Mouse (Mus musculus) ES-Bruce4 (cell line): Measurements from ENCODE around the gene Snx11. TPM values are rescaled to one million over a fixed set of nuclear protein-coding genes. Genes with fewer than 3 reads are reported as not detected.

Experiments
- H3K27ac ChIP-seq: 2 replicates; pipeline ENCODE4 v1.5.1; 2012; ENCODE audit warnings: low read length, inconsistent platforms; ENCODE audit not compliant: insufficient read depth
- H3K27me3 ChIP-seq: 2 replicates; pipeline ENCODE4 v1.6.1; 2012; ENCODE audit warnings: mild to moderate bottlenecking, low read length, inconsistent platforms; ENCODE audit not compliant: control insufficient read depth, poor library complexity, insufficient read depth, severe bottlenecking
- H3K36me3 ChIP-seq: 2 replicates; pipeline ENCODE4 v1.6.1; 2012; ENCODE audit warnings: inconsistent platforms, mild to moderate bottlenecking, low read length, moderate library complexity; ENCODE audit not compliant: control insufficient read depth, poor library complexity, insufficient read depth, severe bottlenecking
- H3K4me1 ChIP-seq: one replicate; pipeline ENCODE4 v1.8.1; 2011; ENCODE audit warnings: low read length; ENCODE audit not compliant: control insufficient read depth, insufficient read depth
- H3K4me3 ChIP-seq: 2 replicates; pipeline ENCODE4 v1.5.1; 2011; ENCODE audit warnings: low read depth, mild to moderate bottlenecking, low read length
- H3K9ac ChIP-seq: 2 replicates; pipeline ENCODE4 v1.6.1; 2012; ENCODE audit warnings: low read depth, mild to moderate bottlenecking, inconsistent platforms; ENCODE audit not compliant: poor library complexity, severe bottlenecking
- H3K9me3 ChIP-seq: replicated peaks from 2 replicates; pipeline ENCODE4 v1.6.1; 2012; ENCODE audit warnings: mild to moderate bottlenecking, low read length, inconsistent platforms; ENCODE audit not compliant: control insufficient read depth, poor library complexity, insufficient read depth, severe bottlenecking
- CTCF ChIP-seq: IDR thresholded peaks from one replicate; pipeline ENCODE4 v1.8.1; 2011; ENCODE audit warnings: low read depth, low read length
- EP300 ChIP-seq: IDR thresholded peaks from 2 replicates; pipeline ENCODE4 v1.6.1; 2011; ENCODE audit warnings: low read depth, low read length; ENCODE audit not compliant: insufficient read depth
- POLR2A ChIP-seq: IDR thresholded peaks from one replicate; pipeline ENCODE4 v1.8.1; 2011; ENCODE audit warnings: low read length; ENCODE audit not compliant: insufficient read depth
- polyA plus RNA-seq: library from polyadenylated mRNA; stranded (reverse); fragments of >200 nt; gene quantifications from 2 replicates; pipeline ENCODE4 v1.2.4, GENCODE M21; 2011; ENCODE audit warnings: low read depth; ENCODE audit not compliant: missing spikeins, insufficient read depth, insufficient read length

The Snx11 gene
- polyA plus RNA-seq, 1 experiment, result 27.3 TPM

- peaks cover 2% of the 10 kb centered on the region for H3K4me1 ChIP-seq
- no peaks in the 10 kb centered on the region for H3K27me3 ChIP-seq
- peak overlapping the region; percentile 66 for H3K27ac ChIP-seq
- TF ChIP-seq POLR2A (no peak), CTCF (no peak), EP300 (peak; percentile 54; the same call in 1 of the 2 replicates)
- peak overlapping the region; percentile 75 for H3K4me3 ChIP-seq
- no peaks in the 10 kb centered on the region for H3K9me3 ChIP-seq
- H3K36me3 ChIP-seq, result peaks cover 62% of the 10 kb centered on the region
- H3K9ac ChIP-seq, result peak overlapping the region; percentile 85
Observed at GRCm38 (mm10) chr11:96822675-96823470, 45.5 kb upstream of the Snx11 start.

DNA sequence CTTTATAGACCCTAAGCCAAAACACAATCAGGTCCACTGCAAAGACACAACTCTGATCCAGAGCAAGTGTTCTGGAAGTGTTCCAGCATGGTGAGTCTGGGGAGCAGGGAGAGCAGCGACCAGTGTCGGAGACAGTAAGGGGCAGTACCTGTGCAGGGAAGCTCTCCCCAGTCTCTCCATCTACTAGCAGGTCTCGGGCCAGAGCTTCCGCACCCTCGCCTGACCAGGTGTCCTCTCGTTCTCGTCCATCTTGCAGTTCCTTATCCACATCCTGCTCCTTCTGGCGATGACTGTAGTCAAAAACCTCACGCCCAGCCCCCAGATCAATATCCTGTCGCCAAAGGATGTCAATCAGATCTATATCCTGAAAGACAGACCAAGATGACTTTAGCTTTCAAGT is 44.6 kb upstream of the Snx11 start:
- no peaks in the 10 kb centered on the region for H3K9me3 ChIP-seq
- peaks cover 3% of the 10 kb centered on the region for H3K4me1 ChIP-seq
- no peak for TF ChIP-seq CTCF
- TF ChIP-seq POLR2A, result no peak
- H3K9ac ChIP-seq, result peak overlapping the region; percentile 17
- H3K4me3 ChIP-seq, result no peak overlapping the region
- peaks cover 62% of the 10 kb centered on the region for H3K36me3 ChIP-seq
- H3K27me3 ChIP-seq, result no peaks in the 10 kb centered on the region
- peak overlapping the region; percentile 66 for H3K27ac ChIP-seq

GRCm38 (mm10) chr11:96818128-96818710 is 40.9 kb upstream of the Snx11 start:
- no peak overlapping the region for H3K27ac ChIP-seq
- no peak overlapping the region for H3K9ac ChIP-seq
- peaks cover 3% of the 10 kb centered on the region for H3K4me1 ChIP-seq
- H3K9me3 ChIP-seq, result no peaks in the 10 kb centered on the region
- H3K4me3 ChIP-seq, result no peak overlapping the region
- peaks cover 68% of the 10 kb centered on the region for H3K36me3 ChIP-seq
- TF ChIP-seq EP300 (no peak), CTCF (no peak), POLR2A (no peak)
- no peaks in the 10 kb centered on the region for H3K27me3 ChIP-seq

- TF ChIP-seq POLR2A, result no peak
- TF ChIP-seq CTCF, result no peak
- TF ChIP-seq EP300, result no peak
- H3K4me3 ChIP-seq, result no peak overlapping the region
- peaks cover 3% of the 10 kb centered on the region for H3K4me1 ChIP-seq
- peaks cover 66% of the 10 kb centered on the region for H3K36me3 ChIP-seq
- H3K27me3 ChIP-seq, result no peaks in the 10 kb centered on the region
- no peaks in the 10 kb centered on the region for H3K9me3 ChIP-seq
- no peak overlapping the region for H3K27ac ChIP-seq
- H3K9ac ChIP-seq, result no peak overlapping the region
Observed at GRCm38 (mm10) chr11:96816979-96817378, 39.6 kb upstream of the Snx11 start.

DNA sequence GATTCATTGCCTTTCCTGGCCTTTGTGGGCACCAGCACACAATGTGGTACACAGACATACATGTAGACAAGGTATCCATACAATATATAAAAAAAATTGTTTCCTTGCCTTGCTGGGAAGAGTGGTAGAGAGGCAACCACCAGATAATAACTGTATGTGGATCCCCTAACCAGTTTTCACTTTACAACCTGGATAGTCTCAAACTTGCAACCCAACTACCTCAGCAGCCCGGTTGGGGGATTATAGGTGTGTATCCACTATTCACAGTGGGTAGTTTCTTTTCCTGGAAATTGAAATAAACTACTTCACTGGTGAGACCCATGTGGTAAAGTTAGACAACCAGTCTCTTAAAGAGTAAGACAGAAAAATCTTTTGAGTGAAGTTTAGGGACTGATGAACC is 39.1 kb upstream of the Snx11 start:
- peaks cover 66% of the 10 kb centered on the region for H3K36me3 ChIP-seq

GRCm38 (mm10) chr11:96815895-96816294 is 38.5 kb upstream of the Snx11 start:
- Histone ChIP-seq H3K36me3 (peaks cover 65% of the 10 kb centered on the region), H3K9me3 (no peaks in the 10 kb centered on the region), H3K4me3 (no peak overlapping the region), H3K9ac (no peak overlapping the region), H3K4me1 (peaks cover 3% of the 10 kb centered on the region), H3K27me3 (no peaks in the 10 kb centered on the region), H3K27ac (no peak overlapping the region)
- no peak for TF ChIP-seq CTCF
- TF ChIP-seq EP300, result no peak
- no peak for TF ChIP-seq POLR2A

More for the DNA sequence above, 39.1 kb upstream of the Snx11 start:
- Histone ChIP-seq H3K9me3 (no peaks in the 10 kb centered on the region), H3K27me3 (no peaks in the 10 kb centered on the region), H3K9ac (no peak overlapping the region), H3K4me1 (peaks cover 3% of the 10 kb centered on the region), H3K4me3 (no peak overlapping the region), H3K27ac (no peak overlapping the region)
- TF ChIP-seq CTCF, result no peak
- TF ChIP-seq POLR2A, result no peak
- no peak for TF ChIP-seq EP300
